Mouse (Mus musculus): ENCODE measurements around the gene Glp1r.
A peak's percentile ranks its signal among the peaks of the same experiment; 100 is the strongest.

Gene Glp1r

GRCm38 (mm10) chr17:30901627-30902026, at the start of gene Glp1r:
Gene Glp1r (plus strand): TSS chr17:30901817.
- peak; percentile 32 for DNase-seq

GRCm38 (mm10) chr17:30852345-30852744, 49.3 kb upstream of the Glp1r start:
- no peak for DNase-seq

- no peak for DNase-seq
Observed at GRCm38 (mm10) chr17:30857347-30857746, 44.3 kb upstream of the Glp1r start.

- DNase-seq = peak; percentile 91
Observed at GRCm38 (mm10) chr17:30858586-30859259, 42.9 kb upstream of the Glp1r start.

- no peak for DNase-seq
Observed at GRCm38 (mm10) chr17:30859989-30860585, 41.5 kb upstream of the Glp1r start.

GRCm38 (mm10) chr17:30860606-30861005, 41.0 kb upstream of the Glp1r start:
- DNase-seq = no peak

- DNase-seq = no peak
Observed at GRCm38 (mm10) chr17:30866281-30866680, 35.3 kb upstream of the Glp1r start.

- DNase-seq = peak; percentile 31
Observed at GRCm38 (mm10) chr17:30866966-30867365, 34.7 kb upstream of the Glp1r start.

- peak; percentile 64 for DNase-seq
Observed at GRCm38 (mm10) chr17:30871040-30871439, 30.6 kb upstream of the Glp1r start.

- DNase-seq = no peak
Observed at GRCm38 (mm10) chr17:30874276-30874675, 27.3 kb upstream of the Glp1r start.

GRCm38 (mm10) chr17:30877456-30877855, 24.2 kb upstream of the Glp1r start:
- DNase-seq = no peak

- DNase-seq = peak; percentile 40
Observed at GRCm38 (mm10) chr17:30878626-30879025, 23.0 kb upstream of the Glp1r start.

- no peak for DNase-seq
Observed at GRCm38 (mm10) chr17:30880391-30880790, 21.2 kb upstream of the Glp1r start.

GRCm38 (mm10) chr17:30881001-30881400, 20.6 kb upstream of the Glp1r start:
- DNase-seq = no peak

- peak; percentile 72 for DNase-seq
Observed at GRCm38 (mm10) chr17:30882206-30882605, 19.4 kb upstream of the Glp1r start.

- DNase-seq = no peak
Observed at GRCm38 (mm10) chr17:30883534-30883933, 18.1 kb upstream of the Glp1r start.

- no peak for DNase-seq
Observed at GRCm38 (mm10) chr17:30892086-30892485, 9.5 kb upstream of the Glp1r start.

- DNase-seq = peak; percentile 51
Observed at GRCm38 (mm10) chr17:30892730-30893129, 8.9 kb upstream of the Glp1r start.

GRCm38 (mm10) chr17:30897075-30897474, 4.5 kb upstream of the Glp1r start:
- no peak for DNase-seq

- no peak for DNase-seq
Observed at GRCm38 (mm10) chr17:30904096-30904495, 2.5 kb downstream of the Glp1r start.

- DNase-seq = no peak
Observed at GRCm38 (mm10) chr17:30907577-30907976, 6.0 kb downstream of the Glp1r start.

GRCm38 (mm10) chr17:30910866-30911731, 9.5 kb downstream of the Glp1r start:
- peak; percentile 12 for DNase-seq

GRCm38 (mm10) chr17:30911732-30912088, 10.1 kb downstream of the Glp1r start:
- DNase-seq = no peak

GRCm38 (mm10) chr17:30912536-30912935, 10.9 kb downstream of the Glp1r start:
- no peak for DNase-seq
